Mouse (Mus musculus): Measurements from ENCODE around the gene Rsrc1.
"Not testable (repeated sequence)": the region's sequence is repeated elsewhere in the genome, so short reads cannot be mapped to it uniquely, and the experiment has no call there.

The Rsrc1 gene

DNA sequence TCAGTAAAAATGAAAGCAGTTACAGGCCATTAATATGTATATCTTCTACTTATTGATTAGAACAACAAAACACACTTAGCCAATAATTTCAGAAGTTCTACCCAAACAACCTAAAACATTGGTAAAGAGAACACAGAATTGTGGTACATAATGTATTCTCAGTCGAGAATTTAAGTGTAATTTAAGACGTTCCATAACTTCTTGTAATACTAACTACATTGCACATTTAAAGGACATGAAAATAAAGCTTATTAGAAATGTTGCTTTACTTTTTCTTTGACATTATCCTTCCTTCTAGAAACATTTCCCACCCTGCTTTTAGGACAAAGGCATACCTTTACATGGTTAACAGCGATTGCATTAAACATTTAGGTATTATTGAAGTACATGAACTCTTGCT, 2.3 kb downstream of the Rsrc1 start:
- no peak for DNase-seq (ENCODE audit: low read depth, low spot score)

DNA sequence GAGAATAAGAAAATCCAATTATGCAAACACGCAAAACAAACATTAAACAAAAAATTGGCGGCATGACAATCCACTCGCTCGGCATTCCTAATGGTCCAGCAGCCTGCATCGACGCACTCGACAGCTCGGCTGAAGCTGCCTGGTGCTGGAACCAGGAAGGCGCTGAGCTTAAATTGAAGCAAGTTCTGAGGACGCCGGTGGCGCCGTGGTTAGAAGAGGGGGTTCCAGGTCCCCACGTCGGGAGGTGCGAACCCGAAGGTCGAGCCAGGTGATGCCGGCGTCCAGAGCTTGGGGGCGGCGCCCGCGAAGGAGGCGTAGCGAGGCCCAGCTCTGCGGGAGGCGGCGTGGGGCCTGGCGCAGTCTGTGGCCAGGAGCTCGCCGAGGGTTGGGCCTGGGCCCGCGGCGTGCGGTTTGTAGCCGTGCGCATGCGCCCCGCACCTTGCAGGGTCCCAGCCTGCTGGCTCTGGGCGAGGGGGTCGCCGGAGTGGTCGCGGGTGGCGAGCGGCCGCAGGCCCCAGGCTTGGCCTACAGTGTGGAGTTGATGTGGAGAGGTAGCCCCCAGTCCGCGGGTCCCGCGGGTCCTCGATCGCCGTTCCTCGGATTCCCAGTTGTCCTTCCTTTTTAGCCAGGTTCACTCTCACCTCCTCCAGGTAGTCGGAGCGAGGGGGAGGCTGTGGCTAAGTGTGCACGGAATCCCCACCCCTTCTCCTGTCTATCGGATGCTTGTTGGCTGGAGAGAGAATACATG, 4.5 kb downstream of the Rsrc1 start:
- no peak for DNase-seq (ENCODE audit: low read depth, low spot score)

DNA sequence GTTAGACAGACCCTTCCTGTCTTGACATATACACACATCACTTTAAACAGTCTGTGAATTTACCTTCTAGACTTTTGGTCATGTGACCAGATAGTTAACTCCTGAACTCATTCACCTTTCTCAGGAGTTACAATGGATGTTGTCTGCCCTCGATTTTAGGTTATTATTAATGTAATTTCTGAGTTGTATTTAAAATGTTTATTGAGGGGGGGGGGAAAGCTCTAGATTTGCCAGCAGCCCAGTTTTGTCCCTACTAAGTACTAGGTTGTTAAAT, 5.0 kb downstream of the Rsrc1 start:
- DNase-seq (ENCODE audit: low read depth, low spot score): no peak

DNA sequence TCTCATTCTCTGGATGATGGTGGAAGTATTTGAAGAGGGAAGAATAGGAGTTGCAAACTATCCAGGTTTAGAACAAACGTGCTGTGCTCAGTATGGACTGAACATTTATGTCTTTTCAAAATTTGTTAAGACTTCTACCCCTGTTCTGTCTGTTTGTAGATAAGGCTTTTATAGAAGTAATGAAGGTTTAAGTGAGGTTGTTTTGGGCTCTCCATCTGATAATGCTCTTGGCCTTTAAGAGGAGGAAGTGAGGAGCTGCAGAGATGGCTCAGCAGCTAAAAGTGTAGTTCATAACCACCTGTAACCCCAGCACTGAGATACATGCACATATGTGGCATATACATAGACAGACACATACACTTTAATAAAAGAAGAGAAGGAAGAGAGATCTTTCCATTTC, 15.6 kb downstream of the Rsrc1 start:
- no peak for DNase-seq (ENCODE audit: low read depth, low spot score)

DNA sequence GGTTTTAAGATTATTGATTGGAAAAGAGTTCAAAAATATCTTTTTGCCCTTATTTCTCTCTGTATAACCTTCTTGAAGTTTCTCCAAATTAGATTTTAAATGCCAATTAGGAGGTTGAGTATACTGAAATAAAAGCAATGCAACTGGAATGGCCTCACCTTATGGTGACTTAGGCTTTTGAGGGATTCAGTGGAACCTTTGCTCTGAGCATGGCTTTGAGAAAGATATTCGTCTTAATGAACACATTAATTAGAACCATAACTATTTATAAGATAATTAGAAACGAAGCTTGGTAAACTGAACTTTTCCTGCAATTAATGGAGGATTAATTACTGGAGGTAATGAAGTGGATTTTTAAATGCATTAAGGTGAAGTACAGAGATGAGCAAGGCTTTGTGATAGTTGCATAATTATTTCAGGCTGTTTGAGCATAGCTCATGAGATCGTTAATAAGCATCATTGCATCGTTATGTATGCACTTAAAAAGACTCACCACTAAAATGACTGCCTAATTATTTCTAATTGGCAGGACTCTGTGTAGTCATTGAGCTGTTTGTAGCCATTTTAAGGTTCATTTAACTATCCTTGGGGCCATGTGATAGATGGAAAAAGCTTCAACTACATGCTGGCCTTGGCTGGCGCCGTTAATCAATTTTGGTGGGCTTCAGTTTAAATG, 55.3 kb downstream of the Rsrc1 start:
- DNase-seq (ENCODE audit: low read depth, low spot score): no peak

DNA sequence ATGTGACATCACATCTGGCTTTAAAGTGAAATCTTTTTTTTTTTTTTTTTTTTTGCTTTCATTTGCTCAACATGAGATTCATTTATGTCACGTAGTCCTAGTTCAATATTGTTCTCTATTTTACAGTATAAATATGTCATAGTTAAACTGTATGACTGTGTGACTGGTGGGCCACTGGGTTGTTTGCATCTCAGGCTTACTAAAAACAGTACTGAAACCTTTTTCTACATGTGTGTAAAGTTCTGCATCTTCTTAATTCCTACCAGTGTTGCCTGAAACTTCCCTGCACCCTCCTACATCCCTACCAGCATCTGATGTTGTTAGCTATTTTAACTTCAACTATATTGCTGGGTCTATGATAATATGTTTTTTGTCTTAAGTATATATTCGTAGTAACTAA, 78.6 kb downstream of the Rsrc1 start:
- DNase-seq (ENCODE audit: low read depth, low spot score): no peak

DNA sequence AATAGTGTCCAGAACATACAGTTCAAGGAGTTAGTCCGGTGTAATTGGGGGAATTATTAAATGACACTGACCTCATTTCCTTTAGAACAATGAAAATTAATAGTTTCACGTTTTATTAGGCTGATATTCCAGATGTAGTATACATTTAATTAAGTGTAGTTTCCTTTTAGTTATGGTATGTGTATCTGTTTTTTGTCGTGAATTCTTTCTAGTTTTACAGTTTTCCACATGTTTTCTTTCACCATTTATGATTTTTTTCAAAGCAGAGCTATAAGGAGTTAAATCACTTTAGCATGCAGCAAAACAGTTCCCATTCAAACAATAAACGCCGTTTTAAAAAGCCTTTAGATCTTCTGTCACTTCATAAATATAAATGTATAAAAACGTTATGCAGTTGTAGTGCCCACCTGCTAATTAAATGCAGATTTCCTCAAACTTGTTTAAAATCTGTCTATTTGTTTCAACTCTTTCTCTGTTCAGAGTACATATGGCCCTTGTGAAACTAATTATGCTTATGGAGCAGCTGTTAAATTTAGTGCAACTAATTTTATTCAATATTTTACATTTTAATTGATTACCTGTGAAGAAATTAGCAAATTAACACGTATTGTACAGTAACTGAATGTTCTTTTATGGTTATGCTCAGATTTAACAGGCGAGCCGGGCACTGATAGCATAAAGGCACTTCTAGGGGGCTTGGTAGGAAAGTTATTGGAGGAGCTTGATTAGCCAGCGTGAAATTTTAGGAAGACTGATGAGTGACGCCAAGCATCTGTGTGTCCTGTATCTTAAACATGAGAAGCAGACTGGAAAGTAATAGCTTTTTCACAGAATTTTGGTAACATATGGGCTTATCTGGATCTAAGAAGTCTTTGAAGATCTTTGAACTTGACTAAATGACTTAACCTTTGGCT, 89.6 kb downstream of the Rsrc1 start:
- DNase-seq (ENCODE audit: low read depth, low spot score): no peak

DNA sequence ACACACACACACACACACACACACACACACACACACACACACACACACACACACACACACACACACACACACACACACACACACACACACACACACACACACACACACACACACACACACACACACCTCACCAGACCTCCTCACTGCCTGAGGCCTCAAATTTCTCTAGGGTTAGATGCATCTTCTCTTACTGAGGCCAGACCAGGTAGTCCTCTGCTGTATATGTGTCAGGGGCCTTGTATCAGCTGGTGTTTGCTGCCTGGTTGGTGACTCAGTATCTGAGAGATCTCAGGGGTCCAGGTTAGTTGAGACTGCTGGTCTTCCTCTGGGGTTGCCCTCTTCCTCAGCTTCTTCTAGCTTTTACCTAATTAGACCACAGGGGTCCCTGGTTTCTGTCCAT, 92.5 kb downstream of the Rsrc1 start:
- DNase-seq (ENCODE audit: low read depth, low spot score): not testable (repeated sequence)

DNA sequence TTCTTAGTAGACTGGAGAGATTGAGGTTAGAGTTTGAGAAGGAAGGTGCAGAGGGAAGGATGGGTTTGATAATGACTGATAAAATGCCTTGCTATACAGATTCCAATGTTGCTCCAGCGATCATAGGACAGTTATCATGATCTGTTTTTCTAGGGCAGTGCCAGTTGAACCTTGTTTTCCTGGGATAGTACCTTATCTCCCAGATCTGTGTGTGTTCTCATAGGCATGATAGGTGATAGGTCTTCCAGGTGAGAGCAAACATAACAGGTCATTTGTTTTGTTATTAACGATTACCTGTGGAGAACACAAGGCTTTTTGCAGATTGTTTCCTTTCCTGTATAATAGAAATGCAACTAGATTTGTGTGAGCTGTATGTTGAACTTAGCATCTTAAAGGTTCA, 94.3 kb downstream of the Rsrc1 start:
- no peak for DNase-seq (ENCODE audit: low read depth, low spot score)

DNA sequence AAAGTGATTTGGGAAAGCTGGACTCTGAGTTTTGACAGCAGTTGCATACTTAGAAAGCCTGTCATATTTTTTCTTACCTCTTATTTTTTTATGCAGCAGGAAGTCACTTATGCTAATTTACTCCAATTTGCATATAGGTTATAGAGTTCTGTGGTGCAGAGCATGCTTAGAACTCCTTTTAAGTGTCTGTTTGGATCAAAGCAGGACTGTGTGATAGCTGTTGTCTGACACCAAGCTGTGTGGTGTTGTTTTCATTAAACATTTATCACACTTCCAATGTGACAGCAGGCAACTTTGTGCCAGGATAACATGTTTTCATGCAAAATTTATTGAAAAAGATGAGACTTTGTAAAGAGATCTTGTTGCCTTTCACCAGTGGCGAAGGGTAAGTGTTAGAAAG, 103.6 kb downstream of the Rsrc1 start:
- DNase-seq (ENCODE audit: low read depth, low spot score): no peak

DNA sequence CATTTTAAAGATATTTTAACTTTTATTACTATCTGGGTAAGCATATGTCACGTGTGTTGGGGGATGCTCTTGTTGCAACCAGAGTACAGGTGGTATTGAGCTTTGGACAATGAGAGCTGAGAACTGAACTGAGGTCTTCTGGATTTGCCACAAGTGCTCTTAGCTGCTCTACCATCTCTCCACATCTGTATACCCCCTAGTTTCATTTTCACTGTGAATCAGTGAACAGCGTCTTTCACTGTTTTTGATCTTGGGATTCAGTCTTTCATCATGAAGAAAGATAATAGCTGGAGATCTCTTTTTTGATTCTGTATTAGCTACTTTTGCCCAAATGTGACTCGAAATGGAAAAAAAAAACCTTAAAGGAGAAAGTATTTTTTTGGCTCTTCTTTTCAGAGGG, 127.2 kb downstream of the Rsrc1 start:
- DNase-seq (ENCODE audit: low read depth, low spot score): no peak

DNA sequence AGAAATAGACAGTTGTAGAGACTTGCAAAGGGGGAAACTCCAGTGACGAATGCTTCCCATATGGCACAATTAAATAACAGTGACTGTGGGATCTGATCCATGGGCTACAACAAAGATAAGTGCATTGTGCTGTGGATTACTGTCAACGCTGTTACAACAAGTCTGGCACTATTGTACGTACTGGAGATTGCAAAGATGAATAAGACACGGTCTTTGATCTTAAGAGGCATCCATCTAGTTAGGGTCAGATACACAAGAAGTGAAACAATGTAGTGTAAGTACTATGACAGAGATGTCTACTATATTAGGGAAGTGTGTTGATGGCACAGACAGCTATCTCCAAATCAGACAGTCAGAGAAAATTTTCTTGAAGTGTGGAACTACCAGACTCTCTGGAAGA, 135.1 kb downstream of the Rsrc1 start:
- no peak for DNase-seq (ENCODE audit: low read depth, low spot score)

DNA sequence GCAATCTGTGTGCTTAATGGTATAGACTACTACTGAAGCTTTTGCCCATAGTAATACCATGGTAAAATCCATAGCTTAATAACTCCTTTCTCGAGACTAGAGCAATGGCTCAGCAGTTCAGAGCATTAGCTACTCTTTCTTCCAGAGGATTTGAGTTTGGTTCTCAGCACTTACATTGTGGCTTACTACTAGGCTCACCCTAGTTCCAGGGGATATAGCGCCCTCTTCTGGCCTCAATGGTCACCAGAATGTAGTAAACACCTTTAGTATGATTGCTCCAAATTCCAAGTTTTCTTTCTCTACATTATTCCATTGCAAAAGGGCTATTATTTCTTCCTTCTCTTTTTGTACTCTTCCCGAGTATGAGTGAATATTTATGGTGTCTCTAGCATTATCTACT, 151.3 kb downstream of the Rsrc1 start:
- no peak for DNase-seq (ENCODE audit: low read depth, low spot score)

DNA sequence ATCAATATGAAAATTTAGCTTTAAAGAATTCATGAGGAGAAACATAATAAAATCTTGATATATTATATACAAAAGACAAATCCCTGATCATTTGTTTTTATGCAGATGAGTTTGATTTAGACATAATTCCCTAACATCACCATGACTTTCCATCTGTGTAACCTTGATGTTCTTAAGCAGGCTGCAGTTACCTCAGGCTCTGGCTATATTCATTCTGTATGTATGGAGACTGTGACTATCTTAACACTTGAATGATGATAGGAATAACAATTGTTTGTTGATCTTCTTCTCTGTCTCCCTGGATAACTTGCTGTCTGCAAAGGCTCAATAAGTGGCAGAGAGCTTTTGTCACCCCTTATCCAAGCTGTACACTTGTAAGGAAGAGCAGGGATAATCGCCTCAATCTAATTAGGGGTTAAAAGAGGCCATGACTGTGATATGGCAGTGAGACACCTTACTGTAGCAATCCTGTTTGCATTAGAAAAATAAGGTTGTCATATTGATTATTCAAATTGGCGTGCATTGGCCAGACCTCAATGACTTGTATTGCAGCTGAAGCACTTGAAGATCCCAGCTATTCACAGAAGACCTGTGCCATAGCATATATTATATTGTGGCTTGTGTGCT, 154.7 kb downstream of the Rsrc1 start:
- no peak for DNase-seq (ENCODE audit: low read depth, low spot score)

DNA sequence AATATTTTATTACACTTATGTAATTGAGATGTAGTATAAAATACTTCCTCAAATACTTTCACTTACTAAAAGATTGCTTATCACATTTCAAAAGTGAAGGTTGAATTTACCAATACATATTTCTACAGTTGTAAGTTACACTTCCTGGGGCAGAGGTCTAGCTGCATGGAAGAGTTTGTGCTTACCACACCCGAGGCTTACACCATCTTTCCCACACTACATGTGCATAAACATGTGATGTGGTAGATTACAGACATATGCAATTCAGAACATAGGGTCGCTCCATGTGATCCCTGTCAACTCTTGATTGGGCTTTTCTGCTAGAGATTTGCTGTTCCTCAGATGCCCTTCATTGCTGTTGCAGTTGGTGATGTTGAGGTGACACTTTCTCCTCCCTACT, 163.8 kb downstream of the Rsrc1 start:
- DNase-seq (ENCODE audit: low read depth, low spot score): no peak

DNA sequence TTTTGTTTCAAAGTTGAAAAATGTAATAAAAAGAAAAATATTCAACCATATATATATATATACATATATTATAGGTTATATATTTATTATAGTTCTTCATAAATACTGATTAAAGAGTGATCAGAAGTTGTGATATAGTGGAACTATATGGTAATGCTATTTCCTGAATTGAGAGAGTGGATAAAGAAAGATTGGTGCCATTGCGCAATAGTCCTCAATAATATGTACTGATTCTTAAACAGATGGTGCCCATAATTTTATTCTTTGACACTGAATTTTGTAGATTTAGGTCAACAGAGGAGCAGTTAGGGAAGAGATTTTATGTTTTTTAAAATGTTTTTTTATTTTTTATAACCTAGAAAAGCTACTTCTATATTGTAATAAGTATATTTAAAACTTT, 165.1 kb downstream of the Rsrc1 start:
- DNase-seq (ENCODE audit: low read depth, low spot score): no peak

DNA sequence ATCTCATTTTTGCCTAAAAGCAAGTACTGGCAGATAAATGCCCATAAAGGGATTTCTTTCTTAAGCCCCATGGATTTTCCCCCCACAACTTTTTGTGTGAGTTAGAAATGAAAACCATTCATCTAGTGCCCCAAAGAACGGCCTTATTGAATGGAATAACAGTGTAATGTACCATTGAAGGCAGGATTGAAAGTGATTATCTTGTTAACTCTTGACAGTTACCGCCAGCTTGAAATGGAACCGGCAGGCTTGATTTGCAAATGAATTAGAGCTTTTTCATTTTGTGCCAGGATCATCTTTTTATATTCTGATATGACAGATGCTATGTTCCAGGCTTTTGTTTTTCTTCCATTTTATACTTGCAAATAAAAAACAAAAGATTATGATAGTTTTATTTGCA, 166.1 kb downstream of the Rsrc1 start:
- peak; percentile 16 for DNase-seq (ENCODE audit: low read depth, low spot score)

DNA sequence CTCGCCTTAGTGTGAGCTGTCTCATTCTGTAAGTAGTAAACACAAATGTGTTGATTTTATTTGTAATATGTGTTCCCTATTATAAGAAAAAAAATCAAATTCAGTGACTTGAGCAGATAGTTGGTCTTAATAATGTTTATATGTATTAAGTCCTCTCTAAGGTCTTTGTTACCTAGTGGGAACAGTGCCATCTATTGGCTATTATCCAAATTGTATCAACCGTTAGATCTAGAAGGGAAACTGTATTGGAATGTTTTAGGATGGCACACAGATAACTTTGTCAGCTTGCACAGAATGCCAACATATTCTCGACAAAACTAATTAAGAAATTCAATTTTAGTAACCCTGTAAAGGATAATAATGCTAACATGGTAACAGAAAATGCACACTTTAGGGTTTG, 216.0 kb downstream of the Rsrc1 start:
- no peak for DNase-seq (ENCODE audit: low read depth, low spot score)

DNA sequence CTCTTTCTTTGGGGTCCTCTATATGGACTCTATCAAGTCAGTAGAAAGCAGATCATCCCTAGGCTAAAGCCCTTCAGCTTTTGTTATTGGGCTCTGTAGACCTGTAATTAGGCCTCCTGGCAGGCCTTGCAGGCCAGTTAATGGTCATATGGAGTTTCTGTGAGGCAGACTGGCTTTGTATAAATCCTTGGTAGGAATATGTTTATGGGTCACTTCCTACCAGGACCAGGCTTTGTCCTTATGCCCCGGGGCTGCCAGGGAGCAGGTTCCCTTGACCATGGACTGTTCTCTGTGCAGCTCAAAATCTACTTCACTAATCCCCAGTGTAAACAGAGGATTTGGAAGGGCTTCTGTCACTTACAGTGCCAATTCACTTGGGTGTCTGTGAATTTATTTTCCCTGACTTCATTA, 231.9 kb downstream of the Rsrc1 start:
- DNase-seq (ENCODE audit: low read depth, low spot score): no peak

DNA sequence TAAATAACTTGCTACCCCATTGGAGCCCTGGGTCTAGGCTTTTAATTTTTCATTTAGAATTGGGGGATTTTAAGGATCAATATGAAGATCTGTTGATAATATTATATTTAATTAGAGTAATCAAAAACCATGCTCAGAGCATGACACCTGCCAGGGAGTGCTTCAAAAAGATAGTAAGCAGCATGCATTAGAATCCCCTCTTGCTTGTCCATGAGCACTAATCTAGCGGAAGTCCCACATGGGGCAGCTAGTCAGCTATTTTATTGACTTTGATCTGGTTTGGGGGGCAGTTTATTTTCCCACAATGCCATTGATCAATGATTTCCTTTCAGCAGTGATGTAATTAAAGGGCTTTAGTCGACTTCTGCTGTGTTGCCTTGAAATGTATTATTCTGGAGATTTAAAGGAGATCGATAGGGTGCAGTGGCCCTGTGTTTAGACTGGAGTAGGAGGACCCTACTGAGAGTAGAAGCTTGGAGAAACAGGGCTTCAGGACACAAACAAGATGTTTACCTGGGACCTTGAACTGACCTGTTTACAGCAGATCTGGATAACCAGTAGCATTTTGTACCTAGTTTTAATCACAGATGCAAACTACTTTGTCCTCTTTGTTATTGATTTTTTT, 251.5 kb downstream of the Rsrc1 start:
- DNase-seq (ENCODE audit: low read depth, low spot score): no peak

DNA sequence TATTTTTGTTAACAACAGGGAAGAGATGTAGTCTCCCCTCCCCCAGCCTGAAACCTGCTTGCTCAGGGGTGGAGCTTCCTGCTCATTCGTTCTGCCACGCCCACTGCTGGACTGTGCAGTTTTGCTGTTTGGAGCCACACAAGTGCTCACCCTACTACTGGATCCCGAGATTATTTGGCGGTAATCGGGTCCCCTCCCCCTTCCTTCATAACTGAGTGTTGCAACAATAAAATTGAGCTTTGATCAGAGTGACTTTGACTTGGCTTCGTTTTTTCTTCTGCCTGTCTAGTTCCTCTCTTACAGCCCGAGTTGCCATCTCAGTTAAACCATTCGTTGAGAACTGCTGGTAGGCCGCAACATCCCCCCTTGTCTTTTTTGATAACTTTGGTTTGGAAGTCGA, 261.3 kb downstream of the Rsrc1 start:
- DNase-seq (ENCODE audit: low read depth, low spot score): not testable (repeated sequence)

DNA sequence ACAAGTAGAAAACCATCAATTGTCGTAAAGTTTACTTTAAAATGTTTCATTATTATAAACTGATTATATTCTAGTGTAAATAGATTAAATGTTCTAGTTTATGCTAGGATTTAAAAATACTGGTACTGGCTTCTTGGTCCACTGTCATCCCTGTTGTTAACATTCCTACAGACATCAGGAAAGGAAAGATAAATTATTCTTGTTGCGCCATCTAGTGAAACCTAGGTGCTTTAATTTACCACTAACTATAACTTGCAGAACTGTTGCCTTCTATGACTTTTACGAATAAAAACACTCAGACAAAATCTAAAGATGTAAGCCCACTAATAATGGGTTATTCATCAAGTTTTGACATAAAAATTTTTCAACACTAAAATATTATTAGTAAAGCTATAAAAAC, 286.3 kb downstream of the Rsrc1 start:
- DNase-seq (ENCODE audit: low read depth, low spot score): no peak

Measured in brain, embryonic 18.5 days (tissue).